ENCODE assay signal across 7 mouse cellular contexts in the genomic region with DNA sequence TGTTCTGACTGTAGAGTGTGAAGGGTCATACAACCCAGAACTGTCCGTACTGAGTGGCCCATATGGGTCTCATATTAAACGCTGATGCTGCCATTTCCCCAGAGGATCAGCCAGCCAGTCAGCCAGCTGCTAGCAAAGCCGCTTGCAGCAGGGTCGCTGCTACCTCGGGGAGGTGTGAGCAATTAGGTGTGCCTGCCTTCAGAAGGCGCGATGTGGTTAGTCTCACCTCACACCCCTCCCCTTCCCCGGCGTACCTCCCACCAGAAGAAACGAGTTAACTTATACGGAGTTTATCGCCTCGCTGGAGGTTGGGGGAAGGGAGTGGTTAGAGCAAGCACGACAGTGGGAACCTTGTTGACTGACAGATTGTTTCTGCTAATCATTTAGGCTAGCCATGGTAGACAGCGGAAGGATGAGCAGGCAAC. TPM values are rescaled to one million over a fixed set of nuclear protein-coding genes. Genes with fewer than 3 reads are reported as not detected.
DNase-seq lines count a peak whose midpoint lies in the region; ATAC-seq and TF ChIP-seq lines count a peak whose summit lies in the region.

No protein-coding gene starts in this region.

- no peaks in the 10 kb centered on the region for H3K36me3 ChIP-seq in lung, postnatal 0 days (ENCODE audit: insufficient read depth, low read length)
- no peaks in the 10 kb centered on the region for H3K36me3 ChIP-seq in embryonic facial prominence, embryonic 12.5 days
- no peaks in the 10 kb centered on the region for H3K36me3 ChIP-seq in hindbrain, embryonic 13.5 days
- H3K36me3 ChIP-seq in limb, embryonic 13.5 days: no peaks in the 10 kb centered on the region

- H3K4me2 ChIP-seq in lung, postnatal 0 days (replicated peaks; ENCODE audit: low read depth, low read length): peak overlapping the region; percentile 98
- H3K4me2 ChIP-seq in embryonic facial prominence, embryonic 12.5 days (replicated peaks): peak overlapping the region; percentile 99
- peak overlapping the region; percentile 95 for H3K4me2 ChIP-seq in hindbrain, embryonic 13.5 days
- peak overlapping the region; percentile 97 for H3K4me2 ChIP-seq in limb, embryonic 13.5 days (replicated peaks)

- H3K27ac ChIP-seq in lung, postnatal 0 days (ENCODE audit: low read length): no peak overlapping the region
- H3K27ac ChIP-seq in embryonic facial prominence, embryonic 12.5 days: no peak overlapping the region
- H3K27ac ChIP-seq in hindbrain, embryonic 13.5 days: peak overlapping the region; percentile 87; the same call in 1 of the 2 replicates
- peak overlapping the region; percentile 79; the same call in 1 of the 2 replicates for H3K27ac ChIP-seq in limb, embryonic 13.5 days

- TF ChIP-seq EP300 in lung, postnatal 0 days (IDR thresholded peaks at IDR 0.05): no peak

- no peak overlapping the region for H3K9ac ChIP-seq in lung, postnatal 0 days (replicated peaks; ENCODE audit: low read depth)
- no peak overlapping the region; the same call in 1 of the 2 replicates for H3K9ac ChIP-seq in embryonic facial prominence, embryonic 12.5 days
- H3K9ac ChIP-seq in hindbrain, embryonic 13.5 days: peak overlapping the region; percentile 86
- H3K9ac ChIP-seq in limb, embryonic 13.5 days: peak overlapping the region; percentile 67; the same call in 1 of the 2 replicates

- DNase-seq in lung, postnatal 0 days (ENCODE audit: low spot score): peak; percentile 21
- DNase-seq in lung, postnatal 4 days: no peak
- peak; percentile 66 for DNase-seq in retina, postnatal 1 day

- under 1% methylated on average over 15 of the region's 15 CpGs for WGBS in lung, postnatal 0 days
- under 1% methylated on average over 15 of the region's 15 CpGs for WGBS in embryonic facial prominence, embryonic 12.5 days
- 1% methylated on average over 15 of the region's 15 CpGs for WGBS in hindbrain, embryonic 13.5 days
- under 1% methylated on average over 15 of the region's 15 CpGs for WGBS in limb, embryonic 13.5 days

- H3K4me1 ChIP-seq in lung, postnatal 0 days (ENCODE audit: insufficient read depth, low read depth, low read length): no peaks in the 10 kb centered on the region
- peaks cover 14% of the 10 kb centered on the region for H3K4me1 ChIP-seq in embryonic facial prominence, embryonic 12.5 days
- H3K4me1 ChIP-seq in hindbrain, embryonic 13.5 days (replicated peaks): peaks cover 19% of the 10 kb centered on the region
- peaks cover 16% of the 10 kb centered on the region for H3K4me1 ChIP-seq in limb, embryonic 13.5 days

- TF ChIP-seq CTCF in lung, postnatal 0 days (IDR thresholded peaks at IDR 0.05): no peak

- ATAC-seq in lung, postnatal 0 days: no peak
- no peak for ATAC-seq in embryonic facial prominence, embryonic 12.5 days (ENCODE audit: insufficient number of reproducible peaks, insufficient read depth, low FRiP score, low TSS enrichment)
- ATAC-seq in hindbrain, embryonic 13.5 days (ENCODE audit: low FRiP score): peak; percentile 8; the same call in 1 of the 2 replicates
- ATAC-seq in limb, embryonic 13.5 days (ENCODE audit: low FRiP score, low read depth): no peak
- no peak; the same call in 1 of the 2 replicates for ATAC-seq in megakaryocyte progenitor cell, adult 5-6 weeks (replicated peaks; ENCODE audit: poor library complexity)

- H3K27me3 ChIP-seq in lung, postnatal 0 days (replicated peaks; ENCODE audit: insufficient read depth, low read length): no peaks in the 10 kb centered on the region
- H3K27me3 ChIP-seq in embryonic facial prominence, embryonic 12.5 days: peaks cover 21% of the 10 kb centered on the region; the same call in 1 of the 2 replicates
- peaks cover 29% of the 10 kb centered on the region for H3K27me3 ChIP-seq in hindbrain, embryonic 13.5 days
- H3K27me3 ChIP-seq in limb, embryonic 13.5 days: peaks cover 6% of the 10 kb centered on the region; the same call in 1 of the 2 replicates

- peak overlapping the region; percentile 66 for H3K4me3 ChIP-seq in lung, postnatal 0 days (ENCODE audit: low read depth, low read length)
- H3K4me3 ChIP-seq in embryonic facial prominence, embryonic 12.5 days: peak overlapping the region; percentile 60
- peak overlapping the region; percentile 63 for H3K4me3 ChIP-seq in hindbrain, embryonic 13.5 days
- peak overlapping the region; percentile 68 for H3K4me3 ChIP-seq in limb, embryonic 13.5 days

- no peaks in the 10 kb centered on the region for H3K9me3 ChIP-seq in lung, postnatal 0 days (ENCODE audit: low read length)
- H3K9me3 ChIP-seq in embryonic facial prominence, embryonic 12.5 days: no peaks in the 10 kb centered on the region
- no peaks in the 10 kb centered on the region for H3K9me3 ChIP-seq in hindbrain, embryonic 13.5 days
- no peaks in the 10 kb centered on the region for H3K9me3 ChIP-seq in limb, embryonic 13.5 days

RNA-seq across cellular contexts. Expression of gene Rasgef1b, which starts 0.8 kb away (rescaled TPM):
- polyA plus RNA-seq in lung, postnatal 0 days (2015; fragmentation: Nextera tagmentation; extraction: Ambion mirVana): 33.9 and 36.3 TPM in 2 replicates
- polyA plus RNA-seq in embryonic facial prominence, embryonic 12.5 days (2016; fragmentation: Nextera tagmentation; extraction: Ambion mirVana): 11.7 and 13.5 TPM in 2 replicates
- polyA plus RNA-seq in hindbrain, embryonic 13.5 days (2015; fragmentation: Nextera tagmentation; extraction: Ambion mirVana): 47.2 and 61.1 TPM in 2 replicates
- polyA plus RNA-seq in limb, embryonic 13.5 days (2015; fragmentation: Nextera tagmentation; extraction: Ambion mirVana): 16.0 and 18.7 TPM in 2 replicates
- total RNA-seq in megakaryocyte progenitor cell, adult 5-6 weeks (2015): 0.83 and 1.8 TPM in 2 replicates
- 1.9 and 2.2 TPM in 2 replicates for total RNA-seq in megakaryocyte progenitor cell, adult 5-6 weeks (2017)

Comparison
In these comparisons a context has a peak if more than half of its experiments do, and no peak if none do; other contexts are left out.
1. DNase-seq: peak in lung, postnatal 0 days (single experiment) and retina, postnatal 1 day (single experiment); none in lung, postnatal 4 days (0 of 2).
2. H3K27ac ChIP-seq: peak in hindbrain, embryonic 13.5 days (single experiment) and limb, embryonic 13.5 days (single experiment); none in lung, postnatal 0 days (single experiment) and embryonic facial prominence, embryonic 12.5 days (single experiment).
3. H3K9ac ChIP-seq: peak in hindbrain, embryonic 13.5 days (single experiment) and limb, embryonic 13.5 days (single experiment); none in lung, postnatal 0 days (single experiment) and embryonic facial prominence, embryonic 12.5 days (single experiment).
4. Peak in every context shown above with its lines, with median percentiles within 50 percentile points of each other: H3K4me2 ChIP-seq and H3K4me3 ChIP-seq.